Mouse (Mus musculus) spleen, adult 2 months (tissue): ENCODE results near the gene Slco2a1.

ENCODE experiments used
- CTCF ChIP-seq: fragments of 200-500 bp; IDR thresholded peaks from 2 replicates; pipeline ENCODE4 v1.5.1; 2011; ENCODE audit warnings: mild to moderate bottlenecking, inconsistent platforms; ENCODE audit not compliant: insufficient read depth, insufficient read length, insufficient replicate concordance; ENCODE audit errors: extremely low read depth
- POLR2A ChIP-seq: fragments of 200-500 bp; IDR thresholded peaks from 2 replicates; pipeline ENCODE4 v1.6.1; 2011; ENCODE audit warnings: low read depth, low read length, inconsistent platforms

DNA sequence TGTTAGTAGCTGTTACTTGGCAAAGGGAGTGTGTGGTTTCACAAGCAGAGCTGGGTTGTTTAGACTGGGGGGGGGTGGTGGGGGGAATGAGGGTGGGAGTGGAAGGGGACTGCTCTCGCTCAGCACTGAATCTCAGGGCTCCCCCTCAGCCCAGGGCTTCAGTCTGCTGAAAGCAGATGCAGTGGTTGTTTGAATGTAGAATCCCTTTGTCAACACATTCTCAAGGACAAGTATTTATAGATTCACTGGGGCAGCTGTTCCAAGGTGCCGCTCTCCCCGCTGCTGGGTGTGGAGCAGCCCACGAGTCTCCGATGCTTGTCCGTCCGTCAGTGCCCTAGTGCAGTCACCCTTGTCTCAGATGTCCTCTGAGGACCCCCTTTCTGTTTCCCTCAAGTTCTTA lies 152.8 kb downstream of the Slco2a1 start:
- TF ChIP-seq CTCF (no peak), POLR2A (no peak)
